Mouse (Mus musculus): Measurements from ENCODE around the gene Cdh13. TPM values are rescaled to one million over a fixed set of nuclear protein-coding genes. Genes with fewer than 3 reads are reported as not detected.

Gene Cdh13
- polyA plus RNA-seq, 1 experiment from 2014 or later: 33.5 TPM

DNA sequence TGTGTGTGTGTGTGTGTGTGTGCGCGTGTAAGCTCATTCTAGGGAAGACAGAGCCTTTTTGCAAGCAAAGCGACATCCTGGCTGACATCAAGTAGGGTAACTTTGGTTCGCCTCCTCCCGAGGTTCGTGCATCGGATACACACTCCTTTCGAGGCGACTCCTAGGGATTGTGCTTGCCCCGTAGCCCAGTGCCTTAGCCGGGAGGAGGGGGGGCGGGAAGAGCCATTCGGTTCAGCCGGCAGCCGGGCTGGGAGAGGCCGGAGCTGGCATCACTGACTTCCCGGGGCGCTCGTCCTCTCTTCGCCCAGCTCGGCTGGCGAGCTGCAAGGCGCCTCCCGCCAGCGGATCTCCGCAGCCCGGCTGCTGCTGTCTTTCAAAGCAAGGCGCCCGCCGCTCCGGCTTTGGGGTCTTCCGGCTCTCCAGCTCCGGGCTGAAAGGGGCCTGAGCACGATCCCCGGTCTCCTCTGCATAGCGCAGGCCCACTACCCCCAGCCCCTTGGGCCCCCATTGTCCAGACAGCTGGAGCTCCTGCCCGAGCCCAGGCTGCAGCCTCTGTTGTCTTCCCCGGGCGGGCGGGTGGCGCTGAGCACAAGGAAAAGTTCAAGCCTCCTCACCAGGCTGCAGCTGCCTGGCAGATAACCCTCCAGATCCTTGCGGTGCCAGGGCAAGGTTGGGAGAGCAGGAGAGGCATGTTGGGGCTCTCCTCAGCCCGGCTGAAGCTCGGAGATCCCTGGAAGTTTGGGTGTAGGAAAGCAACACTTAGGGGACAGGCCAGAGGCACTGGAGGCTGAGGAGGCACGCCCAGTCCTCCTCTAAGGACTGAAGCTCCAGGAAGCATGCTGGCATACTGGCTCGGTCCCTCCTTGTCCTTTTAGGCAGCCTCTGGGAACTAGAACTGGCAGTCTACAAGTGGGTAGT is 838 bp downstream of the Cdh13 start:
- 1% methylated on average over 46 of the region's 46 CpGs for WGBS
- Histone ChIP-seq H3K9me3 (no peaks in the 10 kb centered on the region), H3K27ac (peak overlapping the region; percentile 37; the same call in 1 of the 2 replicates), H3K4me2 (replicated peaks) (peak overlapping the region; percentile 90), H3K4me3 (peak overlapping the region; percentile 60), H3K27me3 (replicated peaks) (peaks cover 11% of the 10 kb centered on the region), H3K36me3 (no peaks in the 10 kb centered on the region), H3K4me1 (peaks cover 25% of the 10 kb centered on the region), H3K9ac (peak overlapping the region; percentile 82)
- ATAC-seq (ENCODE audit: low FRiP score, low read depth): peak; percentile 69

GRCm38 (mm10) chr8:118285596-118286281 is 2.2 kb downstream of the Cdh13 start:
- Histone ChIP-seq H3K4me3 (peak overlapping the region; percentile 11), H3K27me3 (replicated peaks) (peaks cover 11% of the 10 kb centered on the region)
- ATAC-seq (ENCODE audit: low FRiP score, low read depth): no peak

GRCm38 (mm10) chr8:118286282-118287180 is 3.0 kb downstream of the Cdh13 start:
- Histone ChIP-seq H3K9ac (no peak overlapping the region), H3K4me2 (replicated peaks) (peak overlapping the region; percentile 90), H3K4me1 (peaks cover 31% of the 10 kb centered on the region), H3K27ac (no peak overlapping the region), H3K4me3 (no peak overlapping the region), H3K36me3 (no peaks in the 10 kb centered on the region), H3K27me3 (replicated peaks) (peaks cover 11% of the 10 kb centered on the region), H3K9me3 (no peaks in the 10 kb centered on the region)
- ATAC-seq (ENCODE audit: low FRiP score, low read depth): no peak
- WGBS: 32% methylated on average over 10 of the region's 10 CpGs

More at GRCm38 (mm10) chr8:118285596-118286281, 2.2 kb downstream of the Cdh13 start:
- Histone ChIP-seq H3K9me3 (no peaks in the 10 kb centered on the region), H3K4me2 (replicated peaks) (peak overlapping the region; percentile 90), H3K9ac (peak overlapping the region; percentile 17; the same call in 1 of the 2 replicates), H3K27ac (no peak overlapping the region), H3K4me1 (peaks cover 31% of the 10 kb centered on the region), H3K36me3 (no peaks in the 10 kb centered on the region)
- WGBS: 24% methylated on average over 10 of the region's 10 CpGs

DNA sequence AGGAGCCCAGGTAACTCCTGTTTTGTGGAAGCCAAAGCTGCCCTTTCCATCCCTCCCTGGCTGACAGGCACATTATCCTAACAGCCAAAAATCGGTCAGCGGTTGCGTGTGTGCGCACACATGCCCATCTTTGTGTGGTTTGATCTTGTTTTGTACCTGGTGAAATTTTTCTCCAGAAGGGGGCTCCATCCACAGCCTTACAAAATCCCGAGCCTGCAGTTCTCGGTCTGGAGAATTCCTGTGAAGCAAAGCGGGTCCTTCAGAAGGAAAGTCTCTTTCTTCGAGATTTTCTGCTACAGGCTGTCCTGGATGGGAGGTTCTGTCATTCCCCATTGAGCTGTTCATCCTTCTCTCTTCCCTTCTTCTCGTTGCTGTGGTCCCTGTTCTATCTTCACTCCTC is 4.0 kb downstream of the Cdh13 start:
- 53% methylated on average over 9 of the region's 9 CpGs for WGBS

GRCm38 (mm10) chr8:118288259-118288952 is 4.9 kb downstream of the Cdh13 start:
- H3K36me3 ChIP-seq: no peaks in the 10 kb centered on the region
- H3K4me3 ChIP-seq: no peak overlapping the region
- WGBS: 80% methylated on average over 8 of the region's 8 CpGs
- peaks cover 26% of the 10 kb centered on the region for H3K4me1 ChIP-seq
- no peak overlapping the region for H3K27ac ChIP-seq
- peaks cover 11% of the 10 kb centered on the region for H3K27me3 ChIP-seq (replicated peaks)
- no peaks in the 10 kb centered on the region for H3K9me3 ChIP-seq
- no peak overlapping the region for H3K4me2 ChIP-seq (replicated peaks)
- no peak overlapping the region for H3K9ac ChIP-seq
- no peak for ATAC-seq (ENCODE audit: low FRiP score, low read depth)

More for the DNA sequence above, 4.0 kb downstream of the Cdh13 start:
- Histone ChIP-seq H3K27me3 (replicated peaks) (peaks cover 11% of the 10 kb centered on the region), H3K9ac (no peak overlapping the region), H3K4me1 (peaks cover 31% of the 10 kb centered on the region), H3K9me3 (no peaks in the 10 kb centered on the region), H3K4me3 (no peak overlapping the region), H3K4me2 (replicated peaks) (no peak overlapping the region), H3K36me3 (no peaks in the 10 kb centered on the region), H3K27ac (no peak overlapping the region)
- ATAC-seq (ENCODE audit: low FRiP score, low read depth): no peak

GRCm38 (mm10) chr8:118289091-118289490 is 5.6 kb downstream of the Cdh13 start:
- Histone ChIP-seq H3K27me3 (replicated peaks) (peaks cover 11% of the 10 kb centered on the region), H3K27ac (no peak overlapping the region), H3K4me2 (replicated peaks) (no peak overlapping the region), H3K9me3 (no peaks in the 10 kb centered on the region), H3K9ac (no peak overlapping the region), H3K4me3 (no peak overlapping the region), H3K4me1 (peaks cover 26% of the 10 kb centered on the region), H3K36me3 (no peaks in the 10 kb centered on the region)
- 85% methylated on average over 4 of the region's 4 CpGs for WGBS
- no peak for ATAC-seq (ENCODE audit: low FRiP score, low read depth)

DNA sequence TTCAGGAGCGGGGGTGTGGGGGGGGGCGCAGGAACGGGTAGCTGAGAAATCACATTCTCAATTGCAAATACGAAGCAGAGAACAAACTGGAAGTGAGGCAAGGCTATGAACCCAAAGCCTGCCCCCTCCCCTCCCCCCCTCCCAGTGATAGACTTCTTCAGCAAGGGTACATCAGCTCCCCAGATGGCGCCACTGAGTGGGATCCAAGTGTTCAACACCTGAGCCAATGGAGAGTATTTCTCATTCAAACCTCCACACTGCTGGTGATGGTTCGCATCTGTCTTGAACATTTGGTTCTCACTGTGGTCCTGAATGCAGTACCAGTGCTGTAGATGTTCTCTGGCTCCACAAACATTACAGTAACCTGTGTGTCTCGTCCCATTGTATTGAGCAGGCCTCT is 6.0 kb downstream of the Cdh13 start:
- Histone ChIP-seq H3K36me3 (no peaks in the 10 kb centered on the region), H3K9ac (no peak overlapping the region), H3K4me3 (no peak overlapping the region), H3K27me3 (replicated peaks) (peaks cover 11% of the 10 kb centered on the region), H3K9me3 (no peaks in the 10 kb centered on the region), H3K4me1 (peaks cover 26% of the 10 kb centered on the region), H3K27ac (no peak overlapping the region), H3K4me2 (replicated peaks) (no peak overlapping the region)
- no peak for ATAC-seq (ENCODE audit: low FRiP score, low read depth)
- WGBS: 89% methylated on average over 7 of the region's 7 CpGs

DNA sequence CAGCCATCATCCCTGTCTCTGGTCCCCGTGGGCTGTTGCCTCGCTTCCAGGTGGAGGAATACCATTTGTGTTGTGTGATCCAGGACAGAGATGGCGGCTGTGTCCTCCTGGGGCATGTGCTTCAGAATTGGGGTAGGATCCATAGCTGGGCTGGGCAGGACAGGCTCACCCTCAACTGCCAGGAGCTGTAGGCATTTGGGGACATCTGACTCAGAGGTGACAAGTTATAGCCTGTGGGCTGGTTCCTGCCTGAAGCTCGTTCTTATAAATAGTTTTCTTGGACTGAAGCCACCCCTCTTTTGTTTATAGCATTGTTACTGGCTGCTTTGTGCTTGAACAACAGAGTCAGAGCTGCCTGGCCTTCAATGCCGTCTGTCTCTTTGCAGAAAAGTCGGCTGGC is 6.7 kb downstream of the Cdh13 start:
- Histone ChIP-seq H3K9me3 (no peaks in the 10 kb centered on the region), H3K4me3 (no peak overlapping the region), H3K4me1 (peaks cover 21% of the 10 kb centered on the region), H3K4me2 (replicated peaks) (no peak overlapping the region), H3K9ac (no peak overlapping the region), H3K36me3 (no peaks in the 10 kb centered on the region), H3K27ac (no peak overlapping the region), H3K27me3 (replicated peaks) (peaks cover 11% of the 10 kb centered on the region)
- no peak for ATAC-seq (ENCODE audit: low FRiP score, low read depth)
- 52% methylated on average over 6 of the region's 6 CpGs for WGBS

GRCm38 (mm10) chr8:118296477-118296876 is 12.9 kb downstream of the Cdh13 start:
- Histone ChIP-seq H3K4me1 (no peaks in the 10 kb centered on the region), H3K36me3 (no peaks in the 10 kb centered on the region), H3K27ac (no peak overlapping the region), H3K4me2 (replicated peaks) (no peak overlapping the region), H3K9ac (no peak overlapping the region), H3K9me3 (no peaks in the 10 kb centered on the region), H3K27me3 (replicated peaks) (no peaks in the 10 kb centered on the region), H3K4me3 (no peak overlapping the region)
- WGBS: 99% methylated on average over 5 of the region's 5 CpGs
- no peak for ATAC-seq (ENCODE audit: low FRiP score, low read depth)

GRCm38 (mm10) chr8:118306957-118307356 is 23.4 kb downstream of the Cdh13 start:
- 91% methylated on average over 10 of the region's 10 CpGs for WGBS
- 0 out of 2 replicates have a peak, but pooled peaks cover 3% of the 10 kb centered on the region for H3K27me3 ChIP-seq (replicated peaks)
- no peaks in the 10 kb centered on the region for H3K9me3 ChIP-seq
- peaks cover 15% of the 10 kb centered on the region for H3K4me1 ChIP-seq
- ATAC-seq (ENCODE audit: low FRiP score, low read depth): no peak
- H3K27ac ChIP-seq: no peak overlapping the region
- no peaks in the 10 kb centered on the region for H3K36me3 ChIP-seq
- no peak overlapping the region for H3K4me3 ChIP-seq
- H3K9ac ChIP-seq: no peak overlapping the region
- H3K4me2 ChIP-seq (replicated peaks): no peak overlapping the region

DNA sequence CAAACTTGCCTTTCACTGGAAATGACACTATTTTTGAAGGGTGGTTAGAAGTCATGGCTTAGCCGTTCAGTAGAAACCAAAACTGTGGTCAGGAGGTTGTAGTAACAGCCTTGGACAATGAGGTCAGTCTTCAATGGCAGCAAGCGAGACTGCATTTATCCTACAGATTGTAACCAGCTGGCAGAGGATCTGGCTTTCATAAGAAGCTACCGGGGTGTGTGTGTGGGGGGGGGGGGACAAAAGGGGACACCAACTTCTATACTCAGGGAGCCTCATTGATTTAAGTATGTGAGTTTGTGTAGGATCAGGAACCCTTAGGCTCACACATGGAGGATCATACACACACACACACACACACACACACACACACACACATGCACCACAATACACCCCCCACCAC is 25.6 kb downstream of the Cdh13 start:
- Histone ChIP-seq H3K27me3 (replicated peaks) (0 out of 2 replicates have a peak, but pooled peaks cover 3% of the 10 kb centered on the region), H3K9ac (no peak overlapping the region), H3K36me3 (no peaks in the 10 kb centered on the region), H3K4me3 (no peak overlapping the region), H3K27ac (no peak overlapping the region), H3K9me3 (no peaks in the 10 kb centered on the region), H3K4me1 (peaks cover 29% of the 10 kb centered on the region), H3K4me2 (replicated peaks) (no peak overlapping the region)
- WGBS: 39% methylated on average over 3 of the region's 3 CpGs
- no peak for ATAC-seq (ENCODE audit: low FRiP score, low read depth)
